Mouse (Mus musculus): ENCODE data around the gene Gm6525.

Gm6525 gene

DNA sequence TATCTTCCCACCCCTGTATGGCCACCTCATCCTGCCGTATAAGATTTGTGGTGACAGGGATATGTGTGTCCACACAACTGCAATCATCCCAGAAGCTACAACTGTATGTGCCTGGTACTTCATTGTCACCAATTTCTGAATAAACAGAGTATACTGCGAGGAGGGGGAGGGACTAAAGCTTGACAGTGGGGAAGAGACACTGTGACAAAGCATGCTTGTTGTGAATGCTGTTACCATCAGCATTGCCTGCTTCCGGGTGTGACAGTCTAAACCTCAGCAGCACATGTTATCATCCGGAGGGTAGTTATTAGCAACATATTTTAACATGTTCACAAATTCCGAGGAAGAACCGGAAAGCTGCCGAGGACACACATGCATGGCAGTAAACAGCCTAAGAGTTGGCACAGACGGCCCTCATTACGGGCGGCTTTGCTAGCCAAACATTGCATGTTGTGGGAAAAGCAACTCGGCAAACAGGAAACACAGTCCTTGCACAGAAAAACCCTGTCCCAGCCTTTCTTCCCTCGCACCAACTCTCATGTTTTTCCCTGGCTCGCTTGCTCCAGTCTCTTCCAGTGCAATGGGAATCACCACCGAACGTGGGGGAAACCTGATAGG, 41.9 kb downstream of the Gm6525 start:
- DNase-seq, result peak; percentile 29 to 54

DNA sequence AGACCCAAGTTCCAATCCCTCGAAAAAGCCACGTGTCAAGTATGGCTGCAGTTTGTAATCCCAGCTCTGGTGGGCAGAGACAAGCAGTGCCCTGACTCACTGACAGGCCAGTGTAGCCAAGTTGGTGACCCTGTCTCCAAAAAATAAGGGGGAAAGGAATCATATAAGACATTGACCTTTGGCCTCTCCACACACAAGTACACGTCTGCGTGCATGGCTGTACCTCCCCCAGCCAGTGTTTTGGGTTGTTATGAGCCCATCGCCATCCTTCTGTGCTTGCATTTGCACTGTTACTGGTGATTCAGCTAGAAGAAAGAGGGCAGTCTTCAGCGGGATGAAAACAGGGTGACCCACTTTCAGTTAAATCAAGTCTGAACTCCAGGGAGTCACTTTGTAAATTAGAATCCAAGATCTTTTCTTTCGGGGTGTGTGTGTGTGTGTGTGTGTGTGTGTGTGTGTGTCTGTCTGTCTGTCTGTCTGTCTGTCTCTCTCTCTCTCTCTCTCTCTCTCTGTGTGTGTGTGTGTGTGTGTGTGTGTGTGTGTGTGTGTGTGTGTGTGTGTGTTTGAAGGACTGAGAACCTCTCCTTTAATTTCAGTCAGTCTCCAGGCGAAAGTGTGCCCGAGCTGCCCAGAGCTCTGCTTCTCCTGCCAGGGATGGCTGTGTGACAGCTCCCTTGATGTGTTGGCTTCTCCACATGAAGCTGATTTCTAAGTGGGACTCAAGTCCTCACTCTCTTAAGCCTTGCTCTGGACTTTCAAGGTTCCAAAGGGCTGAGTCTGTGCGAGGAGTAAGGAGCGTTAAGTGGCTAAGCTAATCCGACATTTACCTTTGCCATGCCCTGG, 43.4 kb downstream of the Gm6525 start:
- DNase-seq, result peak; percentile 42 to 52

DNA sequence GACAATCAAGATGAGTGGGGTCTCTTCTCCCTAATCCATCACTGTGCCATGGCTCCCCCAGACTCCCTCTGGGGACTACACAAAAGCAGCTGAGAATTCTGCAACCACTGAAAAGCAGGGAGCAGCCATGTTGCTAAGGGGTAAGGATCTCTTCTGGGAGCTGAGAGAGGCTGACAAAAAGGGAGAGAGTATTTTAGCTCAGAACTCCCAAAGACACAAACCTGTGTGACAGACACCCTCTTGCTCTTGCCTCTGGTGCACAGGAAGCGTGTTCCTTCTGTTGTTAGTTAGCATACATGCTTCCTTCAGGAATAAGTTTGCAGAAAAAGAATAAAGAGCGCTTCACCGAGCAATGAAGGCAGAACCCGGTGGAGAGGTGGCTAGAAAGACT, 44.1 kb downstream of the Gm6525 start:
- DNase-seq, result no peak

DNA sequence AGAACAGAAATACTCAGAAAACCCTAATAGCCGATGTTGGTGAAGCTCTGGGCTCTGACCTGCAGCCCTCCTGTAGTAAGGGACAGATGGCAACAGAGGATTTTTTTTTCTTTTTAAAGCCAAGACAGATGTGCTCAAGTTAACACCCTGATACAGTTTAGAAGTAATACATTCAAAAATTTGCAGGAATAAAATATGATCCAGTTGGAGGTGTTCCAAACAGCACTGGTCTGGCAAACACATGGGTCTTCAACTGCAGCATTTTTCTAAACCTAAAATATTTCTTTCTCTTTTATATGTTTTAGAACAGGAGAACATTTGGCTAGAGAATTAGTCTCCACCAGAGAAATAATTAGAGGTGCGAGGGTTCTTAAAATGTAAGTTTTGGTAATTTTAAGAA, 44.6 kb downstream of the Gm6525 start:
- no peak for DNase-seq

DNA sequence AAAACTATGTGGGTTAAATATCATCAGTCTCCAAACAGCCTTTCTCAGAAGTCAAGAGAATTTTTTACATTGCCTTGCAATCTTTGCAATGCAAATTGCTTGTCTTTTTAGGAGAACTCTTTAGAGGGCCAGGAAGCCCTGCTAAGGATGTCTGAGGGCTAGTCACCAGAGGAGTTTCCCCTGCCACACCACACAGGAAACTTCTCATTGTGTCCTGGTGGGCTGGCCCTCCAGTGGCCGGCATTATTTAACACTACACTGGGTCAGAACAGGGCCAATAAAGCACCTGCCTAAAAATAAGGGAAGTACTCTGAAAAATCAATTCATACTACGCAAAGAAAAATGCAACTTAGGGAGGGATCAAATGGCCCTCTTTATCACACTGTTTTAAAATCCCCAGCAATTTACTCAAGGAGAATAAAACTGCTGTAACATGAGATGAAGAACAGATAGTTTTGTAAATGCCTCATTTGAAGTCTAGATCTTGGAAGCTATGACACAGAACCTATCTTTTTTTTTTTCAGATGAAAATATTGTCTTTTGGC, 45.3 kb downstream of the Gm6525 start:
- DNase-seq, result no peak

DNA sequence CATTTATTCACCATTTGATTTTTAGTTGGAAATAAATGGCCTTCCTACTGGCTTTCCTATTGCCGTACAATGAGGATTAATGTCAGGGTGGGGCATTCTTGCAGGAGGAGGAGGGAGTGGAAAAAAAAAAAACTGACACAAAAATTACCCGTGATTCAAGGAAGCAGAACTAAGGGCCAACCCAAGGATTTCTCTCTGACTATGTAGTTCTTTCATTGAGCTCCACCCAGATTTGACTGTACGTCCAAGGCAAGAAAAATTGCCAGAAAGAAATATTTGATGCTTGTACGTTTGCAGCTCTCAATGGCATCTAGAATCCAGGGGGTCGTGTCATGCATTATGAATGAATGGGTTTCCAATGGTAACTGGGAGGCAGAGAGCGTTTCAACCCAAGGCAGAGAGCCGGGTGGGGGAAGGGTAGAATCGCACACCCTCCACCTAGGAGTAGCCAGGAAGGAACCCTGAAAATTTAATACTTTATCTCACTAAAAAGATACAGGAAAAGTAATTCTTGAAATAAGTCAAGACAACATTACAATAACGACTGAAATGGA, 45.9 kb downstream of the Gm6525 start:
- peak; percentile 40 to 57 for DNase-seq

DNA sequence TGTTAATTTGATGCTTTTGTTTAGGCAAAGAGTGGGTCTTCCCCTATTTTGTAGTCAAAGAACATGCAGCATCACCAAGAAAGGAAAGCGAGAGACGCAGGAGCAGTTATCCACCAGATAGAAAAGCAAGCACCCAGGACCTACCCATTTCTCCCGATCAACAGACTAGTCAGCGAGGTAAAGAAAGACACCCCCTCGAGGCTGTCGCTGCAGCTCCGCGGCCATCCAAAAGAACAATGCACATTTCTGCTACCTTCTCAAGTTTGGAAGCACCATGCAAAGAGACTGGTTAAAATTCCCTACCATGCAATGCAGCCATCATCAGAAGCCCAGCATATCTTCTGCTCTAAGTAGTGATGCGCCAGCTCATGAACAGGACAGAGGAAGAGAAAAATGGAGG, 46.4 kb downstream of the Gm6525 start:
- no peak for DNase-seq

DNA sequence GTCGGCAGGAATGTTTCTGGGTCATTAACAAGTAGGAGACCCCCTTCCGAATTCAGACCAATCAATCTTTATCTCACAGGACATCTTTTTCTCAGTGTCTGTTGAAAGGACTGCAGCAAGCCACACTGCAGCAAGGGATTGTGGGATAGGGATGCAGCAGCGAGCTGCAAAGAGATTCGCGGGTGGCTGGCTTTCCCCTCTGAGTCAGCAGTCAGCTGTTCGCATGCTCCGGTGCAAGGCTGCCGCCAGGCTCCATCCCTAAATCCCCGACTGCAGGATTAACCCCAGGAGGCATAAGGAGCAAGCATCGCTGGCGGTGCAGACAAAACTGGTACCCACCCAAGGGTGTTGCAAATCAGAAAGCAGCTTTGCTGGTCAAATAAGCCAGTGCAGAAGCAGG, 46.8 kb downstream of the Gm6525 start:
- DNase-seq, result peak; percentile 86

All from cerebellum, postnatal 36 days (tissue).